Mouse (Mus musculus): ENCODE measurements around the gene Siae.

- TF ChIP-seq POLR2A (IDR thresholded peaks at IDR 0.05; ENCODE audit: borderline replicate concordance, control insufficient read depth, low read depth, low read length) (no peak), CTCF (IDR thresholded peaks at IDR 0.05; ENCODE audit: control insufficient read depth, insufficient read depth, low read length) (no peak)
Observed at GRCm38 (mm10) chr9:37567454-37567853, 12.0 kb downstream of the Siae start.

Data from bone marrow, adult 2 months (tissue).